Mouse (Mus musculus): ENCODE data around the gene Tdp2. TPM values are rescaled to one million over a fixed set of nuclear protein-coding genes. Genes with fewer than 3 reads are reported as not detected.
"Not testable (repeated sequence)": the region's sequence is repeated elsewhere in the genome, so short reads cannot be mapped to it uniquely, and the experiment has no call there.

Gene Tdp2
- polyA plus RNA-seq, 1 experiment from 2014 or later = 78.9 TPM

DNA sequence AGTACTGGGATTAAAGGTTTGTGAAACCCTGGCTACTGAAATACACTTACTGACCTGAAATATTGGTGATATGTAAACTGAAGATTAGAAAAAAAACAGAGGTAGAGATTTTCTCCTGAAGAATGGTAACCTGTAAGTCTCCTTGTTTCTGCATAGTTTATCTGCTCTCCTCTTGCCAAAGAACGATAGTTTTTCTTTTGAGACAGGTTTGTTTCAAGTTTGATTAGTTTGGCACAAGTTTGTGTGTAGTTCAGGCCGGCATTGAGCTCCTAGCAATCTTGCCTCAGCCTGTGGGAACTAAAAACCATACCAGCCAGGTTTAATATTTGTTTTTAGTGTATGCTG, 1.3 kb downstream of the Tdp2 start:
- ATAC-seq (ENCODE audit: low FRiP score) (no peak), DNase-seq (ENCODE audit: low spot score) (no peak)
- Histone ChIP-seq H3K4me1 (replicated peaks; ENCODE audit: control insufficient read depth, insufficient read depth, low read length) (no peaks in the 10 kb centered on the region), H3K27me3 (ENCODE audit: control insufficient read depth, insufficient read depth, low read length) (no peaks in the 10 kb centered on the region), H3K9me3 (ENCODE audit: control insufficient read depth, low read length) (no peaks in the 10 kb centered on the region), H3K4me3 (ENCODE audit: low read depth, low read length) (peak overlapping the region; percentile 58), H3K9ac (ENCODE audit: low read depth, low read length) (peak overlapping the region; percentile 93), H3K4me2 (replicated peaks; ENCODE audit: low read depth, low read length) (peak overlapping the region; percentile 82), H3K27ac (ENCODE audit: low read depth, low read length) (no peak overlapping the region), H3K36me3 (ENCODE audit: control insufficient read depth, insufficient read depth, low read length) (no peaks in the 10 kb centered on the region)
- 67% methylated on average over 2 of the region's 2 CpGs for WGBS

DNA sequence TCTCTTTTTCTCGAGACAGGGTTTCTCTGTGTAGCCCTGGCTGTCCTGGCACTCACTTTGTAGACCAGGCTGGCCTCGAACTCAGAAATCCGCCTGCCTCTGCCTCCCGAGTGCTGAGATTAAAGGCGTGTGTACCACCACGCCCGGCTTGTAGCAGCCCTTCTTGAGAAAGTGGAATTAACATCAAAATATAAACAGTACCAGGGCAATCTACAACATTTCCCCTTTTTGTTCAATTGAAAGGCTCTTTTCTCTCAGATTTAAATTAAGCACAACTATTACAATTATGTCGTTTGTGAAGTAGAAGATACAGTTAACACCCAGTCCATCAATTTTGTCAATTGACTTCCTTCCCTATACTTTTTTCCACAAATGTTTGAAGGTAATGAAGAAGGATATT, 6.3 kb downstream of the Tdp2 start:
- WGBS = 92% methylated on average over 8 of the region's 8 CpGs
- not testable (repeated sequence) for H3K9me3 ChIP-seq (ENCODE audit: control insufficient read depth, low read length); H3K27ac ChIP-seq (ENCODE audit: low read depth, low read length); H3K4me2 ChIP-seq (replicated peaks; ENCODE audit: low read depth, low read length); DNase-seq (ENCODE audit: low spot score); H3K27me3 ChIP-seq (ENCODE audit: control insufficient read depth, insufficient read depth, low read length); ATAC-seq (ENCODE audit: low FRiP score); H3K4me3 ChIP-seq (ENCODE audit: low read depth, low read length); H3K9ac ChIP-seq (ENCODE audit: low read depth, low read length); H3K36me3 ChIP-seq (ENCODE audit: control insufficient read depth, insufficient read depth, low read length); H3K4me1 ChIP-seq (replicated peaks; ENCODE audit: control insufficient read depth, insufficient read depth, low read length)

DNA sequence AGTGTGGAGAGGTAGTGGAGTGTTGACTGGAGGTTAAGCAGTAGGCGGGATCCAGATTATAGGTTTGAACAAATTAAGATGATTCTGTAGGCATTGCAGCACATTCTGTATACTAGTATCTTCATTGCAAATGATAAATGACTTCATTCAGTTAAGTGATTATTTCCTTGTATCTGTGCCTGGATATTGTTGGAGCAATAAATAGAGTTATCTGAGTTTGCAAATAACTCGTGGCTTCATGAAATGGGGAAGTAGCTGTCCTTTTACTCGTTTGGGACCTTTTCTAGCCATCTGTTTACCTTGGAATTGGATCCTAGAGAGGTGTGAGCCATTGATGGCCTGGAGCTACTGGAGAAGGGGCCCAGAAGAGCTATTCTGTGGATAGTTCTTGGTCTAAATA, 8.4 kb downstream of the Tdp2 start:
- Histone ChIP-seq H3K4me1 (replicated peaks; ENCODE audit: control insufficient read depth, insufficient read depth, low read length) (no peaks in the 10 kb centered on the region), H3K4me2 (replicated peaks; ENCODE audit: low read depth, low read length) (no peak overlapping the region), H3K27ac (ENCODE audit: low read depth, low read length) (no peak overlapping the region), H3K9ac (ENCODE audit: low read depth, low read length) (no peak overlapping the region), H3K36me3 (ENCODE audit: control insufficient read depth, insufficient read depth, low read length) (peaks cover 2% of the 10 kb centered on the region; the same call in 1 of the 2 replicates), H3K9me3 (ENCODE audit: control insufficient read depth, low read length) (no peaks in the 10 kb centered on the region), H3K4me3 (ENCODE audit: low read depth, low read length) (no peak overlapping the region), H3K27me3 (ENCODE audit: control insufficient read depth, insufficient read depth, low read length) (no peaks in the 10 kb centered on the region)
- DNase-seq (ENCODE audit: low spot score) (no peak), ATAC-seq (ENCODE audit: low FRiP score) (no peak)
- 86% methylated on average over 3 of the region's 3 CpGs for WGBS

DNA sequence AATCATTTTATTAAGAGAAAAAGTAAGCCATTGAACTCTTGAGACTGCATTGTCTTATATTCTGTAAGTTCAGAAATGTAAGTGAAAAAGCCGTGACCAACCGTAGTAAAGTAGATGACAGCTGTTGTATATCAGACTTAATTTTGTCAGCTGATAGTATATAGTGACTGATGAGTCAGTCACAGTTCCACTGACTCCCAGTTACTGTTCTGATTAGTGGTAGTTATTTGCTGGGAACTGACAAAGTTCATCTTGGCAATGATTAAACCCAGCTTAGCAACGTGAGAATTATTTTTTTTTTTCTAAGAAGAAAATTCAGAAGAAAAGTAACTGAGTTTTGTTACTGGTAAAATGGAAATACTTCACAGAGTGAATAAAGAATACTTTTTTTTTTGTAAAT, 10.2 kb downstream of the Tdp2 start:
- ATAC-seq (ENCODE audit: low FRiP score) = no peak
- no peak for DNase-seq (ENCODE audit: low spot score)
- no peaks in the 10 kb centered on the region for H3K27me3 ChIP-seq (ENCODE audit: control insufficient read depth, insufficient read depth, low read length)
- H3K4me3 ChIP-seq (ENCODE audit: low read depth, low read length) = no peak overlapping the region
- 90% methylated on average over 3 of the region's 3 CpGs for WGBS
- no peak overlapping the region for H3K4me2 ChIP-seq (replicated peaks; ENCODE audit: low read depth, low read length)
- H3K36me3 ChIP-seq (ENCODE audit: control insufficient read depth, insufficient read depth, low read length) = peaks cover 2% of the 10 kb centered on the region; the same call in 1 of the 2 replicates
- no peak overlapping the region for H3K9ac ChIP-seq (ENCODE audit: low read depth, low read length)
- H3K27ac ChIP-seq (ENCODE audit: low read depth, low read length) = no peak overlapping the region
- no peaks in the 10 kb centered on the region for H3K4me1 ChIP-seq (replicated peaks; ENCODE audit: control insufficient read depth, insufficient read depth, low read length)
- no peaks in the 10 kb centered on the region for H3K9me3 ChIP-seq (ENCODE audit: control insufficient read depth, low read length)

DNA sequence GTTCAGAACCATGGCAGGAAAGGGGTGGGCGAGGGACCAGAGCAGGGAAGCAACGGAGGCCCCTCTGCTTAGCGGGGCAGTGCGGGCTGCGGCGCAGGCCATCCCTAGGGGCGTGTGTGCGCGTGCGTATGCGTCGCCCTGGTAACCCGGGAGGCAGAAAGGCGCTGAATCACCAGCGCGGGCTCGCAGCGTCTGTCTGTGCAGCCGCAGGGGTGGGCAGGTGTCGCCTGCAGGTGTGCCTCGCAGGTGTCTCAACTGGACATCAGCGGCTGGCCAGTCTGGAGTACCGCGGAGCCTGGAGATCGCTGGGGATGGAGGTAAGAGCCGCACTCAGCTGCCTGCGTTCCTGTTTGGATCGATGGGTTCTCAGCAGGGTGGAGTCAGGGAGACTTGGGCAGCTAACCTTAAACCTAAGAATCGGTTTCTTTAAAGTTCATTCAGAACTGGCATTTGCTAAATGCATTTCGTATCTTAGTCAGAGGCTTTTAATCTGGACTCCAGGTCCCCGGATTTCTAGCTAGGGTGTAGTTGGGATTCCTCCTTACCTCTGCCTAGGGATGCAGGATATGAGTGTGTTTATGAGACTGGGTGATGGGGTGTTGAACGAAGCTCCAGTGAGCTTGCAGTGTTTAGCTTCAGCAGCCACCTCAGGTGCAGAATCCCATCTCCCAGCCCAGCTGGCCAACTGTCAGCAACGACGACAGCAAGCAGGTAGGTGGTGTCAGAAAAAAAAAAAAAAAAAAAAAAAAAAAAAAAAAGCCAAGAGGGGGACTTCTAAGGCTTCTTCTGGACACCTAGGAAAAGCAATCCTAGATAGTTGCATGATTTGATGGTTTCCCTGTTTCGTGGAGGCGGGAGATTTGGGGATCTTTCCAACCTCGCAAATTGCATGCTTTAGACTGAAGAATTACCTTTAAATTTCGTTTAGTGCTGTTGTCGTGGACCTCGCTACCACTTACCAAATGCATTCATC, 13.8 kb downstream of the Tdp2 start, which contains the start of gene D130043K22Rik:
Gene D130043K22Rik (plus strand): TSS at position 153 of the 973 bp plus-strand sequence.
- H3K27ac ChIP-seq (ENCODE audit: low read depth, low read length) = no peak within 1 kb of the TSS
- peak within 1 kb of the TSS; percentile 40 for H3K4me3 ChIP-seq (ENCODE audit: low read depth, low read length)
- H3K9me3 ChIP-seq (ENCODE audit: control insufficient read depth, low read length) = no peaks in the 10 kb centered on the region
- 12% methylated on average over 39 of the region's 40 CpGs for WGBS
- peaks cover 2% of the 10 kb centered on the region; the same call in 1 of the 2 replicates for H3K36me3 ChIP-seq (ENCODE audit: control insufficient read depth, insufficient read depth, low read length)
- H3K4me1 ChIP-seq (replicated peaks; ENCODE audit: control insufficient read depth, insufficient read depth, low read length) = no peaks in the 10 kb centered on the region
- H3K27me3 ChIP-seq (ENCODE audit: control insufficient read depth, insufficient read depth, low read length) = no peaks in the 10 kb centered on the region
- DNase-seq (ENCODE audit: low spot score) (peak; percentile 81), ATAC-seq (ENCODE audit: low FRiP score) (peak; percentile 96)
- H3K4me2 ChIP-seq (replicated peaks; ENCODE audit: low read depth, low read length) = peak within 1 kb of the TSS; percentile 69
- peak within 1 kb of the TSS; percentile 46; the same call in 1 of the 2 replicates for H3K9ac ChIP-seq (ENCODE audit: low read depth, low read length)

DNA sequence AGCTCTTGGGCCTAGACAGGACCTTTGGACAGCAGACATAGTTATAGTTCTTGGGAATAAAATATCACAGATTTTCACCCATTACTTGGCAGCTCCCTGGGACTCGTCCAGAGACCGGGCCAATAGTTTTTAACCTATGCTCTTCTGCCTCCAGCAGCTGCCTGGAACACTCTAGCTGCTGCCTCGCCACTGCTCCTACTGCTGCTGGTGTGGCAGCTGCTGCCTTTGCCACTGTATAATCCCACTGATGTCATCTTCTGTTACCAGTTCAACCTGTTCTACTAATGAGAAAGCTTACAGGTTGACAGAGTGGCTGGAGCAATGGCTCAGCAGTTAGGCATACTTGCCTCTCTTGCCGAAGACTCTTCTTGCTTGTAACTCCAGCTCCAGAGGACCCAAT, 17.8 kb downstream of the Tdp2 start:
- H3K9me3 ChIP-seq (ENCODE audit: control insufficient read depth, low read length) = no peaks in the 10 kb centered on the region
- no peak overlapping the region for H3K27ac ChIP-seq (ENCODE audit: low read depth, low read length)
- H3K36me3 ChIP-seq (ENCODE audit: control insufficient read depth, insufficient read depth, low read length) = no peaks in the 10 kb centered on the region
- H3K4me2 ChIP-seq (replicated peaks; ENCODE audit: low read depth, low read length) = no peak overlapping the region
- H3K27me3 ChIP-seq (ENCODE audit: control insufficient read depth, insufficient read depth, low read length) = no peaks in the 10 kb centered on the region
- WGBS = 84% methylated on average over 4 of the region's 4 CpGs
- DNase-seq (ENCODE audit: low spot score) = no peak
- no peaks in the 10 kb centered on the region for H3K4me1 ChIP-seq (replicated peaks; ENCODE audit: control insufficient read depth, insufficient read depth, low read length)
- H3K9ac ChIP-seq (ENCODE audit: low read depth, low read length) = no peak overlapping the region
- ATAC-seq (ENCODE audit: low FRiP score) = no peak
- no peak overlapping the region for H3K4me3 ChIP-seq (ENCODE audit: low read depth, low read length)

DNA sequence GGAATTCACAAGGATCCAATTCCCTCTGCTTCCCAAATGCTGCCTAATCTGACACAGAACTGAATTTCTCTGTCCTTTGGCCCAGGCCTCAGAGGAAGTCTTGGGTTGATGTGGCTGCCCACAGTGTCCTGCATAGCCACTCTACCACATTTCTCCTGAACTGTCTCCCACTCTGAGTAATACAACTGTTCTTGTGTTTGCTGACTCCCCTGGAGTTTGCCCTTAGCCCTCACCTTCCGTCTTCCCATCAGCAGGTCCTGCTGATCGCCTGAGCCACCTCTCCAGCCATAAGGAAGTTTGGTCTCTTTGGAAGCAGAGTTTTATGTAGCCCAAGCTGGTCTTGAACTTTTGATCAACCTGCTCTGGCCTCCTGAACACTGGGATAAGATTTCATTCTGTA, 20.5 kb downstream of the Tdp2 start:
- ATAC-seq (ENCODE audit: low FRiP score) (no peak), DNase-seq (ENCODE audit: low spot score) (no peak)
- no peak overlapping the region for H3K4me3 ChIP-seq (ENCODE audit: low read depth, low read length)
- no peak overlapping the region for H3K9ac ChIP-seq (ENCODE audit: low read depth, low read length)
- H3K9me3 ChIP-seq (ENCODE audit: control insufficient read depth, low read length) = no peaks in the 10 kb centered on the region
- no peak overlapping the region for H3K4me2 ChIP-seq (replicated peaks; ENCODE audit: low read depth, low read length)
- no peaks in the 10 kb centered on the region for H3K36me3 ChIP-seq (ENCODE audit: control insufficient read depth, insufficient read depth, low read length)
- no peak overlapping the region for H3K27ac ChIP-seq (ENCODE audit: low read depth, low read length)
- no peaks in the 10 kb centered on the region for H3K4me1 ChIP-seq (replicated peaks; ENCODE audit: control insufficient read depth, insufficient read depth, low read length)
- H3K27me3 ChIP-seq (ENCODE audit: control insufficient read depth, insufficient read depth, low read length) = no peaks in the 10 kb centered on the region
- WGBS = 75% methylated on average over 2 of the region's 2 CpGs

DNA sequence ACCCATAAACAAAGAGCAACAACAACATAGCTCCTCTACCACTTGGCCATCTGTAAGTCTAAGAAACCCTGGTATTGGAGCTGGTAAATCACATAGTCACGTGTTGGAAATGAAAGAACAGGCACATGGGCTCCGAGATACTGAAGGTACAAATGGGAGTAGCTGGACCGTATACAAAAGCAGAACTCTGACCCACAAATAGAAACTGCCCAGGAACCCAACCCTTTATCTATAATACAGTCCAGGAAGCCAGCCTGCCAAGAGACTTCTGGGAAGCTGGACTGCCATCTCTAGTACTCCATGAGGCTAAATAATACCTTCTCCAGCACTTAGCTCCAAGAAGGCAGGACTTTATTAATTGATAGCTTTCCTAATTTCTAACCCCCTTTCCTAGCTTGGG, 21.1 kb downstream of the Tdp2 start:
- Histone ChIP-seq H3K9me3 (ENCODE audit: control insufficient read depth, low read length) (no peaks in the 10 kb centered on the region), H3K27ac (ENCODE audit: low read depth, low read length) (no peak overlapping the region), H3K4me2 (replicated peaks; ENCODE audit: low read depth, low read length) (no peak overlapping the region), H3K4me3 (ENCODE audit: low read depth, low read length) (no peak overlapping the region), H3K36me3 (ENCODE audit: control insufficient read depth, insufficient read depth, low read length) (no peaks in the 10 kb centered on the region), H3K4me1 (replicated peaks; ENCODE audit: control insufficient read depth, insufficient read depth, low read length) (no peaks in the 10 kb centered on the region), H3K27me3 (ENCODE audit: control insufficient read depth, insufficient read depth, low read length) (no peaks in the 10 kb centered on the region), H3K9ac (ENCODE audit: low read depth, low read length) (no peak overlapping the region)
- DNase-seq (ENCODE audit: low spot score) = no peak
- ATAC-seq (ENCODE audit: low FRiP score) = no peak
- WGBS = 96% methylated on average over 3 of the region's 3 CpGs

DNA sequence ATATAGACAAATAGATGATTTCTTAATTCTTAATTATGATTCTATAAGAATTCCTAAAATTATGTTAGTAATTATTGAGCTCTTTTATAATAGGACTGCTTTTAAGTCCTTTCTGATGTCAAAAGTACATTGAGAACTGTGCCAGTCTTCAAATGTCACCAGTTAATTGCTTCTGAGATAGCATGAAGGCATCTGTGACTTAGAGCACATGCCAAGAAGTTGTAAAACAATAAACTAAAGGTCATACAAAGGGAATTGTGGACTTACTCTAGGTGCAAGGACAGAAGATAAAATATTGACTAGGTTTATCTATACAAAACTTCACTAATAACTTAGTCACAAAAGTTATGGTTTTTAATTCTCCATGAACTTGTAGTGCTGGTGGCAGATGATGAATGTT, 27.6 kb downstream of the Tdp2 start:
- DNase-seq (ENCODE audit: low spot score) = no peak
- ATAC-seq (ENCODE audit: low FRiP score) = no peak

More for the DNA sequence above, 27.6 kb downstream of the Tdp2 start:
- Histone ChIP-seq H3K4me2 (replicated peaks; ENCODE audit: low read depth, low read length) (no peak overlapping the region), H3K27ac (ENCODE audit: low read depth, low read length) (no peak overlapping the region), H3K36me3 (ENCODE audit: control insufficient read depth, insufficient read depth, low read length) (no peaks in the 10 kb centered on the region), H3K9me3 (ENCODE audit: control insufficient read depth, low read length) (no peaks in the 10 kb centered on the region), H3K4me1 (replicated peaks; ENCODE audit: control insufficient read depth, insufficient read depth, low read length) (no peaks in the 10 kb centered on the region), H3K27me3 (ENCODE audit: control insufficient read depth, insufficient read depth, low read length) (no peaks in the 10 kb centered on the region), H3K9ac (ENCODE audit: low read depth, low read length) (no peak overlapping the region), H3K4me3 (ENCODE audit: low read depth, low read length) (no peak overlapping the region)

All from hindbrain, embryonic 11.5 days (tissue).